Mouse (Mus musculus): ENCODE measurements around the gene Lcn10. TPM values are rescaled to one million over a fixed set of nuclear protein-coding genes. Genes with fewer than 3 reads are reported as not detected.

The Lcn10 gene
- polyA plus RNA-seq, 1 experiment from 2014 or later, result not detected

- no peak for ATAC-seq (ENCODE audit: low read depth)
Measured at GRCm38 (mm10) chr2:25661245-25661970, 21.1 kb upstream of the Lcn10 start.

GRCm38 (mm10) chr2:25663511-25663910 is 19.0 kb upstream of the Lcn10 start:
- no peak for ATAC-seq (ENCODE audit: low read depth)
- Histone ChIP-seq H3K27me3 (ENCODE audit: control insufficient read depth, insufficient read depth, low read length) (no peaks in the 10 kb centered on the region), H3K4me1 (ENCODE audit: control insufficient read depth, insufficient read depth, low read length) (no peaks in the 10 kb centered on the region), H3K9me3 (ENCODE audit: control insufficient read depth, low read length) (no peaks in the 10 kb centered on the region), H3K36me3 (ENCODE audit: control insufficient read depth, insufficient read depth, low read length) (no peaks in the 10 kb centered on the region), H3K4me2 (ENCODE audit: low read depth, low read length) (no peak overlapping the region), H3K9ac (replicated peaks; ENCODE audit: low read depth, low read length) (no peak overlapping the region), H3K4me3 (ENCODE audit: low read depth, low read length) (no peak overlapping the region), H3K27ac (ENCODE audit: low read depth, low read length) (no peak overlapping the region)
- WGBS, result 54% methylated on average over 1 of the region's 1 CpGs

More at GRCm38 (mm10) chr2:25661245-25661970, 21.1 kb upstream of the Lcn10 start:
- Histone ChIP-seq H3K27me3 (ENCODE audit: control insufficient read depth, insufficient read depth, low read length) (no peaks in the 10 kb centered on the region), H3K9ac (replicated peaks; ENCODE audit: low read depth, low read length) (no peak overlapping the region), H3K4me1 (ENCODE audit: control insufficient read depth, insufficient read depth, low read length) (no peaks in the 10 kb centered on the region), H3K9me3 (ENCODE audit: control insufficient read depth, low read length) (no peaks in the 10 kb centered on the region), H3K27ac (ENCODE audit: low read depth, low read length) (no peak overlapping the region), H3K36me3 (ENCODE audit: control insufficient read depth, insufficient read depth, low read length) (no peaks in the 10 kb centered on the region), H3K4me2 (ENCODE audit: low read depth, low read length) (no peak overlapping the region), H3K4me3 (ENCODE audit: low read depth, low read length) (no peak overlapping the region)
- WGBS, result 88% methylated on average over 6 of the region's 6 CpGs

GRCm38 (mm10) chr2:25664125-25664524 is 18.4 kb upstream of the Lcn10 start:
- H3K27ac ChIP-seq (ENCODE audit: low read depth, low read length), result no peak overlapping the region
- ATAC-seq (ENCODE audit: low read depth), result no peak
- H3K9ac ChIP-seq (replicated peaks; ENCODE audit: low read depth, low read length), result no peak overlapping the region
- H3K4me2 ChIP-seq (ENCODE audit: low read depth, low read length), result no peak overlapping the region
- no peaks in the 10 kb centered on the region for H3K9me3 ChIP-seq (ENCODE audit: control insufficient read depth, low read length)
- no peak overlapping the region for H3K4me3 ChIP-seq (ENCODE audit: low read depth, low read length)
- H3K4me1 ChIP-seq (ENCODE audit: control insufficient read depth, insufficient read depth, low read length), result no peaks in the 10 kb centered on the region
- H3K36me3 ChIP-seq (ENCODE audit: control insufficient read depth, insufficient read depth, low read length), result no peaks in the 10 kb centered on the region
- 89% methylated on average over 5 of the region's 5 CpGs for WGBS
- H3K27me3 ChIP-seq (ENCODE audit: control insufficient read depth, insufficient read depth, low read length), result no peaks in the 10 kb centered on the region

GRCm38 (mm10) chr2:25666516-25666915 is 16.0 kb upstream of the Lcn10 start:
- Histone ChIP-seq H3K36me3 (ENCODE audit: control insufficient read depth, insufficient read depth, low read length) (no peaks in the 10 kb centered on the region), H3K9me3 (ENCODE audit: control insufficient read depth, low read length) (no peaks in the 10 kb centered on the region), H3K4me2 (ENCODE audit: low read depth, low read length) (no peak overlapping the region), H3K4me3 (ENCODE audit: low read depth, low read length) (no peak overlapping the region), H3K4me1 (ENCODE audit: control insufficient read depth, insufficient read depth, low read length) (no peaks in the 10 kb centered on the region), H3K27me3 (ENCODE audit: control insufficient read depth, insufficient read depth, low read length) (no peaks in the 10 kb centered on the region), H3K9ac (replicated peaks; ENCODE audit: low read depth, low read length) (no peak overlapping the region), H3K27ac (ENCODE audit: low read depth, low read length) (no peak overlapping the region)
- ATAC-seq (ENCODE audit: low read depth), result no peak
- 78% methylated on average over 1 of the region's 1 CpGs for WGBS

- no peaks in the 10 kb centered on the region for H3K4me1 ChIP-seq (ENCODE audit: control insufficient read depth, insufficient read depth, low read length)
- no peaks in the 10 kb centered on the region for H3K9me3 ChIP-seq (ENCODE audit: control insufficient read depth, low read length)
- WGBS, result 90% methylated on average over 3 of the region's 3 CpGs
Measured at GRCm38 (mm10) chr2:25676486-25676885, 6.0 kb upstream of the Lcn10 start, which contains the start of gene Lcn6. Gene Lcn6, plus strand, starts transcription at chr2:25676786.

GRCm38 (mm10) chr2:25679559-25679958 is 3.0 kb upstream of the Lcn10 start:
- no peak for ATAC-seq (ENCODE audit: low read depth)
- Histone ChIP-seq H3K9ac (replicated peaks; ENCODE audit: low read depth, low read length) (no peak overlapping the region), H3K4me3 (ENCODE audit: low read depth, low read length) (no peak overlapping the region), H3K36me3 (ENCODE audit: control insufficient read depth, insufficient read depth, low read length) (no peaks in the 10 kb centered on the region), H3K27ac (ENCODE audit: low read depth, low read length) (no peak overlapping the region), H3K4me2 (ENCODE audit: low read depth, low read length) (no peak overlapping the region), H3K27me3 (ENCODE audit: control insufficient read depth, insufficient read depth, low read length) (no peaks in the 10 kb centered on the region), H3K4me1 (ENCODE audit: control insufficient read depth, insufficient read depth, low read length) (no peaks in the 10 kb centered on the region), H3K9me3 (ENCODE audit: control insufficient read depth, low read length) (no peaks in the 10 kb centered on the region)
- 84% methylated on average over 6 of the region's 6 CpGs for WGBS

More at GRCm38 (mm10) chr2:25676486-25676885, 6.0 kb upstream of the Lcn10 start, which contains the start of gene Lcn6:
- Histone ChIP-seq H3K36me3 (ENCODE audit: control insufficient read depth, insufficient read depth, low read length) (no peaks in the 10 kb centered on the region), H3K9ac (replicated peaks; ENCODE audit: low read depth, low read length) (no peak within 1 kb of the TSS), H3K4me2 (ENCODE audit: low read depth, low read length) (no peak within 1 kb of the TSS), H3K4me3 (ENCODE audit: low read depth, low read length) (no peak within 1 kb of the TSS), H3K27me3 (ENCODE audit: control insufficient read depth, insufficient read depth, low read length) (no peaks in the 10 kb centered on the region), H3K27ac (ENCODE audit: low read depth, low read length) (no peak within 1 kb of the TSS)
- ATAC-seq (ENCODE audit: low read depth), result no peak

- WGBS, result 70% methylated on average over 3 of the region's 4 CpGs
- no peaks in the 10 kb centered on the region for H3K36me3 ChIP-seq (ENCODE audit: control insufficient read depth, insufficient read depth, low read length)
- no peak for ATAC-seq (ENCODE audit: low read depth)
Measured at GRCm38 (mm10) chr2:25686941-25687340, 4.4 kb downstream of the Lcn10 start.

GRCm38 (mm10) chr2:25694605-25695004 is 12.1 kb downstream of the Lcn10 start:
- no peak for ATAC-seq (ENCODE audit: low read depth)
- H3K4me1 ChIP-seq (ENCODE audit: control insufficient read depth, insufficient read depth, low read length), result no peaks in the 10 kb centered on the region
- H3K27ac ChIP-seq (ENCODE audit: low read depth, low read length), result no peak overlapping the region
- no peak overlapping the region for H3K4me2 ChIP-seq (ENCODE audit: low read depth, low read length)
- H3K4me3 ChIP-seq (ENCODE audit: low read depth, low read length), result no peak overlapping the region
- H3K9ac ChIP-seq (replicated peaks; ENCODE audit: low read depth, low read length), result no peak overlapping the region
- H3K27me3 ChIP-seq (ENCODE audit: control insufficient read depth, insufficient read depth, low read length), result no peaks in the 10 kb centered on the region
- H3K9me3 ChIP-seq (ENCODE audit: control insufficient read depth, low read length), result no peaks in the 10 kb centered on the region
- no peaks in the 10 kb centered on the region for H3K36me3 ChIP-seq (ENCODE audit: control insufficient read depth, insufficient read depth, low read length)

More at GRCm38 (mm10) chr2:25686941-25687340, 4.4 kb downstream of the Lcn10 start:
- H3K4me1 ChIP-seq (ENCODE audit: control insufficient read depth, insufficient read depth, low read length), result no peaks in the 10 kb centered on the region
- H3K9ac ChIP-seq (replicated peaks; ENCODE audit: low read depth, low read length), result no peak overlapping the region
- no peak overlapping the region for H3K27ac ChIP-seq (ENCODE audit: low read depth, low read length)
- H3K4me2 ChIP-seq (ENCODE audit: low read depth, low read length), result no peak overlapping the region
- H3K9me3 ChIP-seq (ENCODE audit: control insufficient read depth, low read length), result no peaks in the 10 kb centered on the region
- H3K4me3 ChIP-seq (ENCODE audit: low read depth, low read length), result no peak overlapping the region
- no peaks in the 10 kb centered on the region for H3K27me3 ChIP-seq (ENCODE audit: control insufficient read depth, insufficient read depth, low read length)

GRCm38 (mm10) chr2:25696951-25697350 is 14.4 kb downstream of the Lcn10 start:
- 68% methylated on average over 4 of the region's 4 CpGs for WGBS
- H3K4me1 ChIP-seq (ENCODE audit: control insufficient read depth, insufficient read depth, low read length), result no peaks in the 10 kb centered on the region
- H3K4me3 ChIP-seq (ENCODE audit: low read depth, low read length), result no peak overlapping the region
- no peaks in the 10 kb centered on the region for H3K27me3 ChIP-seq (ENCODE audit: control insufficient read depth, insufficient read depth, low read length)
- H3K9me3 ChIP-seq (ENCODE audit: control insufficient read depth, low read length), result no peaks in the 10 kb centered on the region
- no peak overlapping the region for H3K9ac ChIP-seq (replicated peaks; ENCODE audit: low read depth, low read length)
- H3K4me2 ChIP-seq (ENCODE audit: low read depth, low read length), result no peak overlapping the region
- H3K36me3 ChIP-seq (ENCODE audit: control insufficient read depth, insufficient read depth, low read length), result no peaks in the 10 kb centered on the region
- no peak for ATAC-seq (ENCODE audit: low read depth)
- H3K27ac ChIP-seq (ENCODE audit: low read depth, low read length), result no peak overlapping the region

All from neural tube, embryonic 14.5 days (tissue).